Mouse (Mus musculus) lung, postnatal 10 days (tissue): ENCODE measurements around the gene Mdm2.
"Not testable (repeated sequence)": the region's sequence is repeated elsewhere in the genome, so short reads cannot be mapped to it uniquely, and the experiment has no call there.

Experiments
- DNase-seq: peaks from one replicate; pipeline ENCODE4 v3.0.0; 2021

The Mdm2 gene

GRCm38 (mm10) chr10:117731244-117732101, 20.9 kb upstream of the Mdm2 start:
- DNase-seq = peak; percentile 82

- no peak for DNase-seq
These were observed 20.2 kb upstream of the Mdm2 start for GRCm38 (mm10) chr10:117730637-117731203.

GRCm38 (mm10) chr10:117730140-117730539, 19.6 kb upstream of the Mdm2 start:
- DNase-seq = no peak

- peak; percentile 68 for DNase-seq
These were observed 18.7 kb upstream of the Mdm2 start for GRCm38 (mm10) chr10:117729139-117729814.

- DNase-seq = no peak
These were observed 18.0 kb upstream of the Mdm2 start for GRCm38 (mm10) chr10:117728574-117728973.

GRCm38 (mm10) chr10:117727518-117728110, 17.1 kb upstream of the Mdm2 start:
- DNase-seq = no peak

- DNase-seq = no peak
These were observed 16.4 kb upstream of the Mdm2 start for GRCm38 (mm10) chr10:117726888-117727385.

GRCm38 (mm10) chr10:117726350-117726749, 15.8 kb upstream of the Mdm2 start:
- DNase-seq = no peak

GRCm38 (mm10) chr10:117725671-117726070, 15.1 kb upstream of the Mdm2 start:
- DNase-seq = no peak

- DNase-seq = no peak
These were observed 14.3 kb upstream of the Mdm2 start for GRCm38 (mm10) chr10:117724804-117725361.

GRCm38 (mm10) chr10:117724136-117724718, 13.7 kb upstream of the Mdm2 start:
- DNase-seq = no peak

- peak; percentile 38 for DNase-seq
These were observed 7.9 kb upstream of the Mdm2 start for GRCm38 (mm10) chr10:117718161-117719119.

GRCm38 (mm10) chr10:117717583-117717982, 7.0 kb upstream of the Mdm2 start:
- peak; percentile 64 for DNase-seq

- no peak for DNase-seq
These were observed 6.1 kb upstream of the Mdm2 start for GRCm38 (mm10) chr10:117716686-117717085.

- DNase-seq = not testable (repeated sequence)
These were observed 5.1 kb upstream of the Mdm2 start for GRCm38 (mm10) chr10:117715654-117716053.

- no peak for DNase-seq
These were observed 4.5 kb upstream of the Mdm2 start for GRCm38 (mm10) chr10:117714928-117715500.

GRCm38 (mm10) chr10:117714048-117714545, 3.5 kb upstream of the Mdm2 start:
- DNase-seq = no peak

GRCm38 (mm10) chr10:117713466-117713865, 2.9 kb upstream of the Mdm2 start:
- DNase-seq = no peak

GRCm38 (mm10) chr10:117712871-117713270, 2.3 kb upstream of the Mdm2 start:
- DNase-seq = no peak

GRCm38 (mm10) chr10:117712191-117712754, 1.7 kb upstream of the Mdm2 start:
- DNase-seq = no peak
